Mouse (Mus musculus): Measurements from ENCODE around the gene Zbtb38.

DNA sequence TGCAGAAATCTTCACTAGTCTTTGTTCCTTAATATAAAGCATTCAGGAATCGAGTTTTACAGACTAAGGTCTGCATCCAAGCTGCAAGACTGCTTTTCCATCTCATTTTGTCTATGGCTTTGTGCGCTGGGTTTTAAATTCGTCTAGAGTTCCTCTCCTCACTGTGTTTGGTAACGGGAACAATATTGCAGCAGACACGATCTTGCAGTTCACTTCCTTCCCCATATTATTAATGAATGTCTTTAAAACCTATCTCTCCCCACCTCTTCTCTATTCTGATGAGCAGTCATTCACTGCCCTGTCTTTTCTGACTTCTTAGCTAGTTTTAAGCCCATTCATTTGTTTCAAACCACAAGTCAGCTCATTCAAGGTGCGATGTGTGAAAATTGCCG is 115.5 kb downstream of the Zbtb38 start:
- TF ChIP-seq CTCF (conservative IDR thresholded peaks at IDR 0.05; ENCODE audit: low read length) (no peak), NANOG (IDR thresholded peaks at IDR 0.05; ENCODE audit: borderline replicate concordance, low read length) (no peak), POU5F1 (IDR thresholded peaks at IDR 0.05; ENCODE audit: borderline replicate concordance, low read length) (no peak)

All from E14TG2a.4 (cell line).